Mouse (Mus musculus) T-helper 2 cell (primary cell): ENCODE data around the gene Ulk1.
"Not testable (repeated sequence)": the region's sequence is repeated elsewhere in the genome, so short reads cannot be mapped to it uniquely, and the experiment has no call there.

ENCODE experiments used
- in situ Hi-C: fragments of 300-600 bp; cut with MboI, MseI; formaldehyde crosslinking; loops from one replicate; pipeline ENCODE4 v1.15.1; 2025; ENCODE audit warnings: high pct_unique_total_duplicates

Gene Ulk1

GRCm38 (mm10) chr5:110809667-110810325 lies at the start of gene Ulk1:
Gene Ulk1, minus strand, starts transcription at chr5:110810097.
- in situ Hi-C loops = no loop called here

GRCm38 (mm10) chr5:110859013-110859650 lies 49.2 kb upstream of the Ulk1 start:
- in situ Hi-C loops = no loop called here

GRCm38 (mm10) chr5:110857091-110857490 lies 47.2 kb upstream of the Ulk1 start:
- in situ Hi-C loops = no loop called here

- in situ Hi-C loops = no loop called here
Measured at GRCm38 (mm10) chr5:110852990-110853389, 43.1 kb upstream of the Ulk1 start.

GRCm38 (mm10) chr5:110841046-110841862 lies 31.4 kb upstream of the Ulk1 start:
- in situ Hi-C loops = no loop called here

- in situ Hi-C loops = no loop called here
Measured at GRCm38 (mm10) chr5:110840465-110840864, 30.6 kb upstream of the Ulk1 start.

- in situ Hi-C loops = no loop called here
Measured at GRCm38 (mm10) chr5:110839678-110840365, 29.9 kb upstream of the Ulk1 start, which contains the start of the genes Hscb and Chek2. Gene Hscb, minus strand, starts transcription at chr5:110839777. Gene Chek2, plus strand, starts transcription at chr5:110839979.

- in situ Hi-C loops = no loop called here
Measured at GRCm38 (mm10) chr5:110839038-110839677, 29.3 kb upstream of the Ulk1 start.

- in situ Hi-C loops = not testable (repeated sequence)
Measured at GRCm38 (mm10) chr5:110838016-110838415, 28.1 kb upstream of the Ulk1 start.

GRCm38 (mm10) chr5:110835959-110836358 lies 26.1 kb upstream of the Ulk1 start:
- in situ Hi-C loops = no loop called here

- in situ Hi-C loops = no loop called here
Measured at GRCm38 (mm10) chr5:110831036-110831720, 21.3 kb upstream of the Ulk1 start.

- in situ Hi-C loops = no loop called here
Measured at GRCm38 (mm10) chr5:110827576-110827975, 17.7 kb upstream of the Ulk1 start.

GRCm38 (mm10) chr5:110826781-110827495 lies 17.0 kb upstream of the Ulk1 start:
- in situ Hi-C loops = no loop called here

GRCm38 (mm10) chr5:110824421-110824820 lies 14.5 kb upstream of the Ulk1 start:
- in situ Hi-C loops = no loop called here

- in situ Hi-C loops = no loop called here
Measured at GRCm38 (mm10) chr5:110808821-110809666, 853 bp downstream of the Ulk1 start.

GRCm38 (mm10) chr5:110808061-110808631 lies 1.8 kb downstream of the Ulk1 start:
- in situ Hi-C loops = no loop called here

GRCm38 (mm10) chr5:110807453-110807852 lies 2.4 kb downstream of the Ulk1 start:
- in situ Hi-C loops = no loop called here

GRCm38 (mm10) chr5:110806676-110807075 lies 3.2 kb downstream of the Ulk1 start:
- in situ Hi-C loops = no loop called here

- in situ Hi-C loops = no loop called here
Measured at GRCm38 (mm10) chr5:110806154-110806553, 3.7 kb downstream of the Ulk1 start.
